Mouse (Mus musculus): ENCODE measurements around the gene Rnf208.

Gene Rnf208

GRCm38 (mm10) chr2:25242101-25242506 lies at the start of gene Rnf208, which contains the start of gene Cysrt1:
Gene Rnf208, plus strand, starts transcription at chr2:25242255.
Gene Cysrt1, minus strand, starts transcription at chr2:25242452.
- peak; percentile 71 for DNase-seq

- DNase-seq = peak; percentile 86
These were observed 48.7 kb upstream of the Rnf208 start for GRCm38 (mm10) chr2:25193330-25193770.

- no peak for DNase-seq
These were observed 48.0 kb upstream of the Rnf208 start for GRCm38 (mm10) chr2:25194006-25194405.

GRCm38 (mm10) chr2:25194486-25195171 lies 47.4 kb upstream of the Rnf208 start:
- DNase-seq = peak; percentile 57

GRCm38 (mm10) chr2:25195211-25196156 lies 46.6 kb upstream of the Rnf208 start:
- DNase-seq = peak; percentile 79

- DNase-seq = peak; percentile 75
These were observed 45.7 kb upstream of the Rnf208 start, which contains the start of gene Tor4a for GRCm38 (mm10) chr2:25196172-25196954. Gene Tor4a, minus strand, starts transcription at chr2:25196886.

GRCm38 (mm10) chr2:25197191-25197590 lies 44.9 kb upstream of the Rnf208 start:
- no peak for DNase-seq

- no peak for DNase-seq
These were observed 44.1 kb upstream of the Rnf208 start for GRCm38 (mm10) chr2:25197946-25198345.

- no peak for DNase-seq
These were observed 41.4 kb upstream of the Rnf208 start for GRCm38 (mm10) chr2:25200631-25201030.

GRCm38 (mm10) chr2:25203631-25204214 lies 38.3 kb upstream of the Rnf208 start:
- DNase-seq = no peak

GRCm38 (mm10) chr2:25207593-25207992 lies 34.5 kb upstream of the Rnf208 start:
- DNase-seq = no peak

- no peak for DNase-seq
These were observed 31.4 kb upstream of the Rnf208 start for GRCm38 (mm10) chr2:25210686-25211085.

GRCm38 (mm10) chr2:25211121-25211670 lies 30.9 kb upstream of the Rnf208 start, which contains the start of gene Nelfb:
Gene Nelfb, minus strand, starts transcription at chr2:25211489.
- peak; percentile 91 for DNase-seq

GRCm38 (mm10) chr2:25213266-25213865 lies 28.7 kb upstream of the Rnf208 start:
- DNase-seq = no peak

- no peak for DNase-seq
These were observed 27.6 kb upstream of the Rnf208 start, which contains the start of gene Stpg3 for GRCm38 (mm10) chr2:25214444-25214843. Gene Stpg3, minus strand, starts transcription at chr2:25214637.

- no peak for DNase-seq
These were observed 24.4 kb upstream of the Rnf208 start for GRCm38 (mm10) chr2:25217666-25218065.

GRCm38 (mm10) chr2:25218445-25218844 lies 23.6 kb upstream of the Rnf208 start, which contains the start of gene Fam166a:
Gene Fam166a, plus strand, starts transcription at chr2:25218745.
- no peak for DNase-seq

- DNase-seq = no peak
These were observed 20.7 kb upstream of the Rnf208 start for GRCm38 (mm10) chr2:25221331-25221772.

GRCm38 (mm10) chr2:25223681-25224491 lies 18.2 kb upstream of the Rnf208 start:
- peak; percentile 84 for DNase-seq

GRCm38 (mm10) chr2:25224492-25224765 lies 17.6 kb upstream of the Rnf208 start, which contains the start of gene Tubb4b:
Gene Tubb4b, minus strand, starts transcription at chr2:25224702.
- DNase-seq = peak; percentile 91

All from thymus, postnatal 4 days (tissue).